Mouse (Mus musculus): Measurements from ENCODE around the gene Cnot10.

DNA sequence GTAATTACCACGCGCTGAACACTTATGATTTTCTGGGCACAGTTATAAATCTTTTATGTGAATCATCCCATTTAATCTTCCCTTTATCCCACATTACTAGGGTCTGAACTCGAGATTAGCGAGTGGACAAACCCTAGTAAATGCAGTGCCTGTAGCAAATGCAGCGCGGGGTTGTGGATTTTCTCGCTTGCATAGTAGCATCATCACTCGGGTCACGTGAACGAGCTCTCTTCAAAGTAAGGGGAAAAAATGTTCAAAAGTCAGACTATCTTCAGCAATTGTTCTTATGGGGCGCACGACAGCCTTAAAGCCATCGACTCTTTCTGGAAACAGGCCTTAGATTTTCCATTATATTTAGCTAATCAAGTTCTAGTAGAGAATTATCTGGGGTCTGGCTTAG lies 47.7 kb upstream of the Cnot10 start:
- TF ChIP-seq CTCF (IDR thresholded peaks at IDR 0.05; ENCODE audit: low read depth, low read length) (no peak), POLR2A (IDR thresholded peaks at IDR 0.05; ENCODE audit: insufficient read depth, low read length) (no peak), EP300 (IDR thresholded peaks at IDR 0.05; ENCODE audit: insufficient read depth, low read depth, low read length) (no peak)

Data from ES-Bruce4 (cell line).